Mouse (Mus musculus) olfactory bulb, adult 2 months (tissue): ENCODE measurements around the gene Stard8. TPM values are rescaled to one million over a fixed set of nuclear protein-coding genes. Genes with fewer than 3 reads are reported as not detected.

Experiments
- H3K27ac ChIP-seq: fragments of 200-500 bp; 2 replicates; pipeline ENCODE4 v1.5.1; 2012; ENCODE audit warnings: low read depth, low read length; ENCODE audit not compliant: insufficient read depth
- H3K4me1 ChIP-seq: fragments of 200-500 bp; 2 replicates; pipeline ENCODE4 v1.6.1; 2012; ENCODE audit warnings: low read length; ENCODE audit not compliant: control insufficient read depth, insufficient read depth
- H3K4me3 ChIP-seq: fragments of 200-500 bp; 2 replicates; pipeline ENCODE4 v1.5.1; 2012; ENCODE audit warnings: mild to moderate bottlenecking, low read depth, low read length, moderate library complexity; ENCODE audit not compliant: insufficient read depth
- CTCF ChIP-seq: fragments of 200-500 bp; IDR thresholded peaks from 2 replicates; pipeline ENCODE4 v1.5.1; 2012; ENCODE audit warnings: low read depth, mild to moderate bottlenecking, low read length, moderate library complexity; ENCODE audit not compliant: insufficient read depth
- POLR2A ChIP-seq: fragments of 200-500 bp; IDR thresholded peaks from 2 replicates; pipeline ENCODE4 v1.6.1; 2012; ENCODE audit warnings: mild to moderate bottlenecking, low read depth, low read length, moderate library complexity; ENCODE audit not compliant: insufficient read depth
- WGBS: fragments of 180-500 bp; shearing (Covaris S2); methylation state at CpG from one replicate; pipeline ENCODE4 v1.1.7; 2018; 5-methylcytosine and 5-hydroxymethylcytosine counted together
- polyA plus RNA-seq: library from polyadenylated mRNA; stranded (reverse); fragments of >200 nt; gene quantifications from 2 replicates; pipeline ENCODE4 v1.2.4, GENCODE M21; 2012; ENCODE audit warnings: low replicate concordance; ENCODE audit not compliant: missing spikeins, insufficient read depth, insufficient read length

Stard8 gene
- polyA plus RNA-seq, 1 experiment, result not detected

- TF ChIP-seq CTCF (no peak), POLR2A (no peak)
- H3K27ac ChIP-seq, result no peak overlapping the region
- 91% methylated on average over 3 of the region's 3 CpGs for WGBS
- H3K4me1 ChIP-seq, result no peaks in the 10 kb centered on the region
- H3K4me3 ChIP-seq, result no peak overlapping the region
These were observed 8.2 kb downstream of the Stard8 start for GRCm38 (mm10) chrX:99011281-99011680.

GRCm38 (mm10) chrX:99012486-99012885 is 9.4 kb downstream of the Stard8 start:
- WGBS, result 70% methylated on average over 3 of the region's 3 CpGs
- no peak overlapping the region for H3K4me3 ChIP-seq
- no peak for TF ChIP-seq CTCF
- no peak for TF ChIP-seq POLR2A
- H3K27ac ChIP-seq, result no peak overlapping the region
- H3K4me1 ChIP-seq, result peaks cover 3% of the 10 kb centered on the region; the same call in 1 of the 2 replicates

- Histone ChIP-seq H3K4me1 (peaks cover 3% of the 10 kb centered on the region; the same call in 1 of the 2 replicates), H3K4me3 (no peak overlapping the region), H3K27ac (no peak overlapping the region)
- WGBS, result 92% methylated on average over 2 of the region's 2 CpGs
- TF ChIP-seq POLR2A, result no peak
- TF ChIP-seq CTCF, result no peak
These were observed 12.7 kb downstream of the Stard8 start for GRCm38 (mm10) chrX:99015705-99016104.

- Histone ChIP-seq H3K4me1 (peaks cover 3% of the 10 kb centered on the region; the same call in 1 of the 2 replicates), H3K4me3 (no peak overlapping the region), H3K27ac (no peak overlapping the region)
- WGBS, result 37% methylated on average over 8 of the region's 8 CpGs
- TF ChIP-seq CTCF, result no peak
- no peak for TF ChIP-seq POLR2A
These were observed 13.9 kb downstream of the Stard8 start for GRCm38 (mm10) chrX:99016987-99017386.

GRCm38 (mm10) chrX:99017874-99018273 is 14.8 kb downstream of the Stard8 start:
- Histone ChIP-seq H3K4me3 (no peak overlapping the region), H3K27ac (no peak overlapping the region), H3K4me1 (peaks cover 3% of the 10 kb centered on the region; the same call in 1 of the 2 replicates)
- no peak for TF ChIP-seq POLR2A
- TF ChIP-seq CTCF, result no peak
- 84% methylated on average over 6 of the region's 6 CpGs for WGBS

GRCm38 (mm10) chrX:99019303-99019702 is 16.3 kb downstream of the Stard8 start:
- Histone ChIP-seq H3K27ac (no peak overlapping the region), H3K4me3 (no peak overlapping the region), H3K4me1 (peaks cover 3% of the 10 kb centered on the region; the same call in 1 of the 2 replicates)
- WGBS, result 87% methylated on average over 4 of the region's 4 CpGs
- TF ChIP-seq CTCF, result no peak
- no peak for TF ChIP-seq POLR2A

GRCm38 (mm10) chrX:99020215-99020614 is 17.2 kb downstream of the Stard8 start:
- 54% methylated on average over 4 of the region's 4 CpGs for WGBS
- Histone ChIP-seq H3K27ac (no peak overlapping the region), H3K4me3 (no peak overlapping the region), H3K4me1 (peaks cover 3% of the 10 kb centered on the region; the same call in 1 of the 2 replicates)
- no peak for TF ChIP-seq CTCF
- TF ChIP-seq POLR2A, result no peak

- peaks cover 3% of the 10 kb centered on the region; the same call in 1 of the 2 replicates for H3K4me1 ChIP-seq
- no peak overlapping the region for H3K4me3 ChIP-seq
- TF ChIP-seq POLR2A (no peak), CTCF (no peak)
- 83% methylated on average over 2 of the region's 2 CpGs for whole genome bisulfite sequencing
- no peak overlapping the region for H3K27ac ChIP-seq
These were observed 18.5 kb downstream of the Stard8 start for GRCm38 (mm10) chrX:99021593-99021992.

- 76% methylated on average over 1 of the region's 1 CpGs for WGBS
- no peak for TF ChIP-seq POLR2A
- no peak for TF ChIP-seq CTCF
- H3K27ac ChIP-seq, result no peak overlapping the region
- no peak overlapping the region for H3K4me3 ChIP-seq
- H3K4me1 ChIP-seq, result no peaks in the 10 kb centered on the region
These were observed 20.9 kb downstream of the Stard8 start for GRCm38 (mm10) chrX:99023951-99024350.

- H3K27ac ChIP-seq, result no peak overlapping the region
- TF ChIP-seq POLR2A (no peak), CTCF (no peak)
- no peak overlapping the region for H3K4me3 ChIP-seq
- H3K4me1 ChIP-seq, result no peaks in the 10 kb centered on the region
- 74% methylated on average over 3 of the region's 3 CpGs for WGBS
These were observed 32.4 kb downstream of the Stard8 start for GRCm38 (mm10) chrX:99035407-99035806.
